Mouse (Mus musculus): ENCODE measurements around the gene Gm45717. TPM values are rescaled to one million over a fixed set of nuclear protein-coding genes. Genes with fewer than 3 reads are reported as not detected.

Gene Gm45717
- polyA plus RNA-seq, 1 experiment from 2014 or later, result not detected

- 90% methylated on average over 6 of the region's 6 CpGs for WGBS
- H3K36me3 ChIP-seq, result no peaks in the 10 kb centered on the region
- H3K9me3 ChIP-seq, result no peaks in the 10 kb centered on the region
- no peak overlapping the region for H3K4me3 ChIP-seq
- no peaks in the 10 kb centered on the region for H3K27me3 ChIP-seq
- no peak overlapping the region for H3K9ac ChIP-seq (replicated peaks)
- ATAC-seq (replicated peaks), result no peak
- H3K27ac ChIP-seq (replicated peaks), result no peak overlapping the region
- no peak overlapping the region for H3K4me2 ChIP-seq (replicated peaks)
- no peaks in the 10 kb centered on the region for H3K4me1 ChIP-seq
Measured at GRCm38 (mm10) chr7:140949255-140949654, 6.5 kb downstream of the Gm45717 start.

GRCm38 (mm10) chr7:140948161-140948560 lies 7.6 kb downstream of the Gm45717 start:
- Histone ChIP-seq H3K27ac (replicated peaks) (no peak overlapping the region), H3K4me1 (no peaks in the 10 kb centered on the region), H3K36me3 (no peaks in the 10 kb centered on the region), H3K4me2 (replicated peaks) (no peak overlapping the region), H3K9me3 (no peaks in the 10 kb centered on the region), H3K9ac (replicated peaks) (no peak overlapping the region), H3K27me3 (no peaks in the 10 kb centered on the region), H3K4me3 (no peak overlapping the region)
- 94% methylated on average over 8 of the region's 8 CpGs for WGBS
- ATAC-seq (replicated peaks), result no peak

GRCm38 (mm10) chr7:140946980-140947379 lies 8.8 kb downstream of the Gm45717 start:
- WGBS, result 84% methylated on average over 7 of the region's 7 CpGs
- Histone ChIP-seq H3K27ac (replicated peaks) (no peak overlapping the region), H3K4me1 (peaks cover 6% of the 10 kb centered on the region), H3K4me2 (replicated peaks) (no peak overlapping the region), H3K27me3 (no peaks in the 10 kb centered on the region), H3K9ac (replicated peaks) (no peak overlapping the region), H3K4me3 (no peak overlapping the region), H3K36me3 (no peaks in the 10 kb centered on the region), H3K9me3 (no peaks in the 10 kb centered on the region)
- ATAC-seq (replicated peaks), result no peak

- Histone ChIP-seq H3K36me3 (no peaks in the 10 kb centered on the region), H3K4me1 (peaks cover 10% of the 10 kb centered on the region), H3K9ac (replicated peaks) (no peak overlapping the region), H3K27ac (replicated peaks) (no peak overlapping the region), H3K9me3 (no peaks in the 10 kb centered on the region), H3K4me2 (replicated peaks) (no peak overlapping the region), H3K27me3 (no peaks in the 10 kb centered on the region), H3K4me3 (no peak overlapping the region)
- WGBS, result 96% methylated on average over 10 of the region's 10 CpGs
- ATAC-seq (replicated peaks), result no peak
Measured at GRCm38 (mm10) chr7:140946311-140946710, 9.4 kb downstream of the Gm45717 start.

GRCm38 (mm10) chr7:140945247-140945646 lies 10.5 kb downstream of the Gm45717 start:
- ATAC-seq (replicated peaks), result no peak
- H3K4me2 ChIP-seq (replicated peaks), result no peak overlapping the region
- no peak overlapping the region for H3K4me3 ChIP-seq
- no peaks in the 10 kb centered on the region for H3K27me3 ChIP-seq
- 94% methylated on average over 5 of the region's 5 CpGs for WGBS
- peaks cover 13% of the 10 kb centered on the region for H3K4me1 ChIP-seq
- no peak overlapping the region for H3K9ac ChIP-seq (replicated peaks)
- H3K9me3 ChIP-seq, result no peaks in the 10 kb centered on the region
- no peak overlapping the region for H3K27ac ChIP-seq (replicated peaks)
- no peaks in the 10 kb centered on the region for H3K36me3 ChIP-seq

- Histone ChIP-seq H3K4me2 (replicated peaks) (no peak overlapping the region), H3K9me3 (no peaks in the 10 kb centered on the region), H3K36me3 (no peaks in the 10 kb centered on the region), H3K4me3 (no peak overlapping the region), H3K27ac (replicated peaks) (no peak overlapping the region), H3K9ac (replicated peaks) (no peak overlapping the region), H3K27me3 (no peaks in the 10 kb centered on the region), H3K4me1 (peaks cover 13% of the 10 kb centered on the region)
- no peak for ATAC-seq (replicated peaks)
- WGBS, result 86% methylated on average over 7 of the region's 7 CpGs
Measured at GRCm38 (mm10) chr7:140944236-140944635, 11.5 kb downstream of the Gm45717 start.

GRCm38 (mm10) chr7:140943356-140943755 lies 12.4 kb downstream of the Gm45717 start:
- Histone ChIP-seq H3K27me3 (no peaks in the 10 kb centered on the region), H3K4me1 (peaks cover 13% of the 10 kb centered on the region), H3K9ac (replicated peaks) (no peak overlapping the region), H3K9me3 (no peaks in the 10 kb centered on the region), H3K4me3 (no peak overlapping the region), H3K36me3 (no peaks in the 10 kb centered on the region), H3K27ac (replicated peaks) (no peak overlapping the region), H3K4me2 (replicated peaks) (no peak overlapping the region)
- 91% methylated on average over 4 of the region's 4 CpGs for WGBS
- ATAC-seq (replicated peaks), result no peak

GRCm38 (mm10) chr7:140942811-140943210 lies 12.9 kb downstream of the Gm45717 start:
- Histone ChIP-seq H3K4me2 (replicated peaks) (no peak overlapping the region), H3K27me3 (no peaks in the 10 kb centered on the region), H3K4me3 (no peak overlapping the region), H3K9ac (replicated peaks) (no peak overlapping the region), H3K4me1 (peaks cover 13% of the 10 kb centered on the region), H3K27ac (replicated peaks) (no peak overlapping the region), H3K36me3 (no peaks in the 10 kb centered on the region), H3K9me3 (no peaks in the 10 kb centered on the region)
- WGBS, result 94% methylated on average over 10 of the region's 10 CpGs
- no peak for ATAC-seq (replicated peaks)

- H3K4me1 ChIP-seq, result peaks cover 13% of the 10 kb centered on the region
- 0 out of 2 replicates have a peak, but pooled peaks have one; percentile 9 for ATAC-seq (replicated peaks)
- WGBS, result 62% methylated on average over 9 of the region's 9 CpGs
Measured at GRCm38 (mm10) chr7:140942341-140942740, 13.4 kb downstream of the Gm45717 start.

GRCm38 (mm10) chr7:140941222-140942051 lies 14.3 kb downstream of the Gm45717 start, which contains the start of gene Pgghg:
Gene Pgghg, plus strand, starts transcription at chr7:140941391.
- ATAC-seq (replicated peaks), result peak; percentile 93
- peak within 1 kb of the TSS; percentile 47 for H3K4me3 ChIP-seq
- H3K27ac ChIP-seq (replicated peaks), result 0 out of 2 replicates have a peak within 1 kb of the TSS, but pooled peaks have one; percentile 12
- WGBS, result 3% methylated on average over 33 of the region's 33 CpGs
- peak within 1 kb of the TSS; percentile 50 for H3K9ac ChIP-seq (replicated peaks)
- H3K27me3 ChIP-seq, result no peaks in the 10 kb centered on the region
- H3K4me1 ChIP-seq, result peaks cover 13% of the 10 kb centered on the region
- H3K36me3 ChIP-seq, result no peaks in the 10 kb centered on the region
- H3K9me3 ChIP-seq, result no peaks in the 10 kb centered on the region
- peak within 1 kb of the TSS; percentile 50 for H3K4me2 ChIP-seq (replicated peaks)

More at GRCm38 (mm10) chr7:140942341-140942740, 13.4 kb downstream of the Gm45717 start:
- Histone ChIP-seq H3K9me3 (no peaks in the 10 kb centered on the region), H3K36me3 (no peaks in the 10 kb centered on the region), H3K27me3 (no peaks in the 10 kb centered on the region), H3K4me2 (replicated peaks) (peak overlapping the region; percentile 50), H3K9ac (replicated peaks) (no peak overlapping the region; the same call in 1 of the 2 replicates), H3K27ac (replicated peaks) (no peak overlapping the region), H3K4me3 (peak overlapping the region; percentile 47)

GRCm38 (mm10) chr7:140939669-140940171 lies 16.0 kb downstream of the Gm45717 start:
- Histone ChIP-seq H3K4me1 (peaks cover 13% of the 10 kb centered on the region), H3K27me3 (no peaks in the 10 kb centered on the region), H3K9me3 (no peaks in the 10 kb centered on the region), H3K36me3 (no peaks in the 10 kb centered on the region), H3K4me2 (replicated peaks) (no peak overlapping the region), H3K4me3 (no peak overlapping the region), H3K9ac (replicated peaks) (no peak overlapping the region), H3K27ac (replicated peaks) (no peak overlapping the region)
- ATAC-seq (replicated peaks), result no peak
- WGBS, result 11% methylated on average over 8 of the region's 8 CpGs

- H3K4me1 ChIP-seq, result peaks cover 13% of the 10 kb centered on the region
- no peak overlapping the region for H3K4me2 ChIP-seq (replicated peaks)
Measured at GRCm38 (mm10) chr7:140938896-140939295, 16.8 kb downstream of the Gm45717 start.

More at GRCm38 (mm10) chr7:140938896-140939295, 16.8 kb downstream of the Gm45717 start:
- no peak overlapping the region for H3K9ac ChIP-seq (replicated peaks)
- ATAC-seq (replicated peaks), result no peak
- no peak overlapping the region for H3K4me3 ChIP-seq
- WGBS, result 28% methylated on average over 2 of the region's 2 CpGs
- H3K27me3 ChIP-seq, result no peaks in the 10 kb centered on the region
- no peaks in the 10 kb centered on the region for H3K36me3 ChIP-seq
- no peak overlapping the region for H3K27ac ChIP-seq (replicated peaks)
- H3K9me3 ChIP-seq, result no peaks in the 10 kb centered on the region

Data from forebrain, embryonic 15.5 days (tissue).